Mouse (Mus musculus) hindlimb bud, embryonic 11.5 days (tissue): ENCODE data around the gene Pmm2.
A peak's percentile ranks its signal among the peaks of the same experiment; 100 is the strongest.

Experiments
- DNase-seq: peaks from one replicate; pipeline ENCODE4 v3.0.0-alpha.2; 2012; ENCODE audit warnings: low read depth, low spot score; ENCODE audit errors: extremely low spot score

Pmm2 gene

GRCm38 (mm10) chr16:8637217-8638051 is at the start of gene Pmm2, which contains the start of gene Tmem186:
Gene Pmm2 (plus strand): TSS chr16:8637674.
Gene Tmem186 (minus strand): TSS chr16:8637712.
- peak; percentile 61 for DNase-seq

GRCm38 (mm10) chr16:8595411-8595810 is 42.1 kb upstream of the Pmm2 start:
- DNase-seq = no peak

- DNase-seq = no peak
Measured at GRCm38 (mm10) chr16:8596336-8596735, 41.1 kb upstream of the Pmm2 start.

GRCm38 (mm10) chr16:8597516-8597915 is 40.0 kb upstream of the Pmm2 start:
- no peak for DNase-seq

- no peak for DNase-seq
Measured at GRCm38 (mm10) chr16:8603789-8604188, 33.7 kb upstream of the Pmm2 start.

- no peak for DNase-seq
Measured at GRCm38 (mm10) chr16:8610397-8610796, 27.1 kb upstream of the Pmm2 start.

- DNase-seq = no peak
Measured at GRCm38 (mm10) chr16:8612214-8613005, 25.1 kb upstream of the Pmm2 start.

GRCm38 (mm10) chr16:8613039-8613438 is 24.4 kb upstream of the Pmm2 start:
- no peak for DNase-seq

GRCm38 (mm10) chr16:8613447-8613846 is 24.0 kb upstream of the Pmm2 start:
- no peak for DNase-seq

GRCm38 (mm10) chr16:8619659-8620314 is 17.7 kb upstream of the Pmm2 start:
- no peak for DNase-seq

- DNase-seq = no peak
Measured at GRCm38 (mm10) chr16:8620315-8621115, 17.0 kb upstream of the Pmm2 start.

- DNase-seq = no peak
Measured at GRCm38 (mm10) chr16:8630419-8630818, 7.1 kb upstream of the Pmm2 start.

- DNase-seq = no peak
Measured at GRCm38 (mm10) chr16:8631428-8631827, 6.0 kb upstream of the Pmm2 start.

GRCm38 (mm10) chr16:8636867-8637216 is 632 bp upstream of the Pmm2 start:
- no peak for DNase-seq

- DNase-seq = no peak
Measured at GRCm38 (mm10) chr16:8638131-8638530, 657 bp downstream of the Pmm2 start.

- no peak for DNase-seq
Measured at GRCm38 (mm10) chr16:8639466-8640191, 2.2 kb downstream of the Pmm2 start.

GRCm38 (mm10) chr16:8643855-8644254 is 6.4 kb downstream of the Pmm2 start:
- DNase-seq = no peak

- no peak for DNase-seq
Measured at GRCm38 (mm10) chr16:8645546-8645945, 8.1 kb downstream of the Pmm2 start.

GRCm38 (mm10) chr16:8650007-8650406 is 12.5 kb downstream of the Pmm2 start:
- DNase-seq = no peak

GRCm38 (mm10) chr16:8655108-8655507 is 17.6 kb downstream of the Pmm2 start:
- DNase-seq = no peak
